Mouse (Mus musculus) intestine, embryonic 16.5 days (tissue): ENCODE measurements around the gene Zfhx3. TPM values are rescaled to one million over a fixed set of nuclear protein-coding genes. Genes with fewer than 3 reads are reported as not detected.

Source experiments
- ATAC-seq: fragments of 200-750 bp; cut with Nextera tagmentation; 2 replicates; pipeline ENCODE4 v1.8.0; 2017; ENCODE audit warnings: moderate TSS enrichment, moderate library complexity
- H3K27ac ChIP-seq: fragments of 300-500 bp; sonication (generic); 2 replicates; pipeline ENCODE4 v1.5.1; 2014; ENCODE audit warnings: mild to moderate bottlenecking, low read length
- H3K27me3 ChIP-seq: fragments of 300-500 bp; sonication (generic); replicated peaks from 2 replicates; pipeline ENCODE4 v1.6.1; 2014; ENCODE audit warnings: low read length, control low read depth, mixed read lengths; ENCODE audit not compliant: control insufficient read depth, insufficient read depth
- H3K36me3 ChIP-seq: fragments of 300-500 bp; sonication (generic); 2 replicates; pipeline ENCODE4 v1.6.1; 2014; ENCODE audit warnings: low read length, control low read depth; ENCODE audit not compliant: control insufficient read depth, insufficient read depth
- H3K4me1 ChIP-seq: fragments of 300-500 bp; sonication (generic); 2 replicates; pipeline ENCODE4 v1.6.1; 2014; ENCODE audit warnings: low read length, control low read depth, mixed read lengths; ENCODE audit not compliant: control insufficient read depth, insufficient read depth
- H3K4me2 ChIP-seq: fragments of 300-500 bp; sonication (generic); 2 replicates; pipeline ENCODE4 v1.6.1; 2014; ENCODE audit warnings: low read depth, low read length, control low read depth
- H3K4me3 ChIP-seq: fragments of 300-500 bp; sonication (generic); 2 replicates; pipeline ENCODE4 v1.5.1; 2014; ENCODE audit warnings: mild to moderate bottlenecking, low read length
- H3K9ac ChIP-seq: fragments of 300-500 bp; sonication (generic); 2 replicates; pipeline ENCODE4 v1.6.1; 2014; ENCODE audit warnings: low read depth, low read length
- H3K9me3 ChIP-seq: fragments of 300-500 bp; sonication (generic); 2 replicates; pipeline ENCODE4 v1.6.1; 2016; ENCODE audit warnings: low read length, control low read depth; ENCODE audit not compliant: control insufficient read depth
- WGBS: fragments of 180-500 bp; shearing (Covaris S2); extraction: QIAGEN DNeasy Blood & Tissue Kit; methylation state at CpG from one replicate; pipeline ENCODE4 v1.1.7; 2014; 5-methylcytosine and 5-hydroxymethylcytosine counted together
- polyA plus RNA-seq: library from polyadenylated mRNA; unstranded; fragments of >200 nt; fragmentation: Nextera tagmentation; extraction: Ambion mirVana; gene quantifications from 2 replicates; pipeline ENCODE4 v1.2.1, GENCODE M21; 2015

Gene Zfhx3
- polyA plus RNA-seq, 1 experiment from 2014 or later: 6.1 TPM

DNA sequence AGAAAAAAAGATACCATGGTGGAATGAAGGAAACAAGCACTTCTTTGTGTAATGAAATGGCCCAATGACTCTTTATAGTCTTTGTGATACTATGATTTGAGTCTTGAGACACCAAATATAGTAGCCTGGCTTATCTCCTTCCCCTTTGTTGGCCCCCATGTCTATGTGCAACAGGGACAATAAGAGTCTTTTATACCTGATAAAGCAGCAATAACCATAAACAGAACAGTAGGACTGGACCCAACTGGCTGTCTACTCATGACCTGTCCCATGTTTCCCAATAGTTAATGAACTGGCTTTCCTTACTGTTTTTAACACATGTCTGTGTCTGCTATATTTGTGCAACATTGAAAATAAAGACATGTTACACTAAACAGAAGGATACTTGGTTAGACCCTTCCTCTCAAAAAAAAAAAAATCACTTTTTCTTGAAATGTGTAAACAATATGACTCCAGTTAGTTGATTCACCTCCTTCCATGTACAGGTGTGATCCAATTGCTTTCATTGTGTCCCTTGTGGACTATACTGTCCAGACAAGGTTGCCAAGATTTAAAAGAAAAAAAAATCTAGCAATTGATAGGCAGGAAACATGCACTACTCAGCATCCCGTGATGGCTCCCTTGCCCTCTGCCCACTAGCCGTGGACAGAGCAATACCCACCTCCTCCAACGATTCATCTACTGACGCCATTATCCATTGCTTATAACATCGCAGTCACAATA lies 631.0 kb downstream of the Zfhx3 start:
- ATAC-seq: peak; percentile 97
- H3K27me3 ChIP-seq: no peaks in the 10 kb centered on the region
- no peak overlapping the region for H3K9ac ChIP-seq
- no peak overlapping the region for H3K4me3 ChIP-seq
- H3K36me3 ChIP-seq: no peaks in the 10 kb centered on the region
- no peaks in the 10 kb centered on the region for H3K9me3 ChIP-seq
- peaks cover 9% of the 10 kb centered on the region; the same call in 1 of the 2 replicates for H3K4me1 ChIP-seq
- WGBS: 81% methylated on average over 5 of the region's 5 CpGs
- no peak overlapping the region for H3K27ac ChIP-seq
- H3K4me2 ChIP-seq: no peak overlapping the region

GRCm38 (mm10) chr8:108574101-108574500 lies 631.7 kb downstream of the Zfhx3 start:
- no peaks in the 10 kb centered on the region for H3K27me3 ChIP-seq
- ATAC-seq: peak; percentile 14; the same call in 1 of the 2 replicates
- WGBS: 41% methylated on average over 7 of the region's 7 CpGs
- H3K4me1 ChIP-seq: peaks cover 11% of the 10 kb centered on the region; the same call in 1 of the 2 replicates
- H3K27ac ChIP-seq: no peak overlapping the region
- no peak overlapping the region for H3K9ac ChIP-seq
- H3K36me3 ChIP-seq: no peaks in the 10 kb centered on the region
- no peak overlapping the region for H3K4me2 ChIP-seq
- no peaks in the 10 kb centered on the region for H3K9me3 ChIP-seq
- no peak overlapping the region for H3K4me3 ChIP-seq

DNA sequence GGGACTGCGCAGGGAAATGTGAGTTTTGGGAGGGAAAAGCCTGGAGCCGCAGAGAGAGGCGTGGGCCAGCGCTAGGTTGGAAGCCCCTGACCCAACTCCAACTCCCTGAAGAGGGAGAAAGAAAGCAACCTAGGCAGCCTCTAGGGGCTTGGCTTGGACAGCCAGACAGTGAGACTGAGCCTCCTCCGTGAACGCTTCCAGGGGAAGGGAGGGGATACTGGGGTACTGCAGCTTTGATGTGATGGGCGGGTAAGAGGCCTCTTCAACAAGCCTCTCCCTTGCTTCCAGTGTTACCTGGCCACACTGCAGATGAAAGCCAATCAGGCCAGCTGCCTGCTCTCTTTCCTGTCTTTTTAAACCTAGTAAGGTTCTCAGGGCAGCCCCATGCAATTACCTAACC lies 635.1 kb downstream of the Zfhx3 start:
- Histone ChIP-seq H3K9ac (no peak overlapping the region), H3K36me3 (no peaks in the 10 kb centered on the region), H3K27ac (no peak overlapping the region), H3K4me1 (peaks cover 10% of the 10 kb centered on the region; the same call in 1 of the 2 replicates), H3K4me3 (no peak overlapping the region), H3K4me2 (no peak overlapping the region), H3K9me3 (no peaks in the 10 kb centered on the region), H3K27me3 (no peaks in the 10 kb centered on the region)
- ATAC-seq: no peak
- WGBS: 55% methylated on average over 7 of the region's 7 CpGs

DNA sequence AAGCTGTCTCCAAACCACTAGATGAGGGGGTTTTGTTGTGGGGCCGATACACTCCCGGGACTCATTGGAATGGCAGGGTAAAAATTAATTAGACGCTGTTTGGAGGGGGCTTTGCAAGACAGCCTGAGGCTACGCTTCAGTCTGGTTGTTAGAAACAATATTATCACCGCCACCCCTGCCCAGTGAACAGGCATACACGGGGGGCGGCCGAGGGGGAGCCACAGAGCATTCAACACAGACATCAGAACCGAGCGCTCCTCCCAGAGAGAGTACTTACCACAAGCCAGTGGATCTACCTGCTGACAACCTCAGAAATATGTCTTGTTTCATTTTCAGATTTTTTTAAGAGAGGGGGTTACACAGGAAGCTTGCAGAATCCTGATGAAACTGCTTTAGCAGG lies 635.9 kb downstream of the Zfhx3 start:
- Histone ChIP-seq H3K4me3 (no peak overlapping the region), H3K9me3 (no peaks in the 10 kb centered on the region), H3K4me1 (peaks cover 7% of the 10 kb centered on the region; the same call in 1 of the 2 replicates), H3K4me2 (no peak overlapping the region), H3K27me3 (no peaks in the 10 kb centered on the region), H3K9ac (no peak overlapping the region), H3K36me3 (no peaks in the 10 kb centered on the region), H3K27ac (no peak overlapping the region)
- no peak for ATAC-seq
- 71% methylated on average over 10 of the region's 10 CpGs for WGBS

- H3K27me3 ChIP-seq: no peaks in the 10 kb centered on the region
- no peak overlapping the region for H3K4me2 ChIP-seq
- H3K4me3 ChIP-seq: no peak overlapping the region
- no peaks in the 10 kb centered on the region for H3K9me3 ChIP-seq
- peaks cover 11% of the 10 kb centered on the region; the same call in 1 of the 2 replicates for H3K4me1 ChIP-seq
- no peak overlapping the region for H3K9ac ChIP-seq
- no peak overlapping the region for H3K27ac ChIP-seq
- 78% methylated on average over 9 of the region's 9 CpGs for WGBS
- no peak for ATAC-seq
- H3K36me3 ChIP-seq: no peaks in the 10 kb centered on the region
Measured at GRCm38 (mm10) chr8:108579808-108580207, 637.4 kb downstream of the Zfhx3 start.

DNA sequence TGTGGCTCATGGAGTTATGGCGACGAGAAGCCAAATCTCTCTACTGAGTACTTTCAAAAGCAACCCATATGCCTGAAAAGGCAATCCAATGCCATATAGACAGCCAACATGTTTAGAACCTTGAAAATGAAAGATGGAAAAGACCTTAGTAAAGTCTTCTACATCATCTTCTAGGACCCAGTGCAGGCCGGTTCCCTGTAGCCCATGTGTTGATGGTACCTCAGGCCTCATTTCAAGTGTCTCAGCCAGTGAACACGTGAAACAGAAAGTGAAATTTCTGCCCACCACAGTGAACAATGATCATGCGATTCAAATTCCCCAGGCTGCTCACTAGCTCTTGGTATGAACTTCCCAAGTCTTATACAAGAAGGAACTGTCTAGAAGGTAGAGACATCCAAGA lies 637.9 kb downstream of the Zfhx3 start:
- WGBS: 95% methylated on average over 5 of the region's 5 CpGs
- Histone ChIP-seq H3K36me3 (no peaks in the 10 kb centered on the region), H3K9ac (no peak overlapping the region), H3K4me3 (no peak overlapping the region), H3K9me3 (no peaks in the 10 kb centered on the region), H3K4me1 (peaks cover 11% of the 10 kb centered on the region; the same call in 1 of the 2 replicates), H3K27me3 (no peaks in the 10 kb centered on the region), H3K27ac (no peak overlapping the region), H3K4me2 (no peak overlapping the region)
- ATAC-seq: no peak

DNA sequence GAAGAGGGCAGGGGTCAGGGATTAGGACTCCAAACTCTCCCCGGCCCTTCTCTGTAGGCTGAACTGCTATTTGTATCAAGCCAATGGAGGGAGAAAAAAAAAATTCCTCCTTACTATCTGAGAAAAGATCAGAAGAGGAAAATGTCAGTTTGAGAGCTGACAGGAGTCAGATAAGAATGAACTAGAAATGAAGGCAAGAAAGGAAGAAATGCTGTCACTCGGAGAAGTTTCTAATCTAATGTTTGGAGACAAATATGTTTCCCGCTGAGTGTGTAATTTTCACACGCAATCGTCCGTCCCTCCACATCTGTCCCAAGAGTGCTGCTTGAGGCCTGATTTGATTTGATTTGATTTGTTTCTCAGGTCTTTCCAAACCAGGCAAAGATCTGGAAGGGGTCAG lies 639.1 kb downstream of the Zfhx3 start:
- Histone ChIP-seq H3K36me3 (no peaks in the 10 kb centered on the region), H3K4me2 (no peak overlapping the region), H3K9me3 (no peaks in the 10 kb centered on the region), H3K4me3 (no peak overlapping the region), H3K4me1 (peaks cover 11% of the 10 kb centered on the region; the same call in 1 of the 2 replicates), H3K27ac (no peak overlapping the region), H3K9ac (no peak overlapping the region), H3K27me3 (no peaks in the 10 kb centered on the region)
- WGBS: 82% methylated on average over 6 of the region's 6 CpGs
- ATAC-seq: no peak

- Histone ChIP-seq H3K9ac (no peak overlapping the region), H3K9me3 (no peaks in the 10 kb centered on the region), H3K36me3 (no peaks in the 10 kb centered on the region), H3K27ac (no peak overlapping the region), H3K4me3 (no peak overlapping the region), H3K4me2 (no peak overlapping the region), H3K4me1 (peaks cover 11% of the 10 kb centered on the region; the same call in 1 of the 2 replicates), H3K27me3 (no peaks in the 10 kb centered on the region)
- WGBS: 84% methylated on average over 3 of the region's 3 CpGs
- ATAC-seq: no peak
Measured at GRCm38 (mm10) chr8:108582251-108582650, 639.8 kb downstream of the Zfhx3 start.

- WGBS: 84% methylated on average over 4 of the region's 4 CpGs
- no peak for ATAC-seq
- H3K9me3 ChIP-seq: no peaks in the 10 kb centered on the region
- H3K4me3 ChIP-seq: no peak overlapping the region
- no peak overlapping the region for H3K27ac ChIP-seq
- H3K4me1 ChIP-seq: peaks cover 11% of the 10 kb centered on the region; the same call in 1 of the 2 replicates
- no peak overlapping the region for H3K4me2 ChIP-seq
- no peaks in the 10 kb centered on the region for H3K27me3 ChIP-seq
- H3K36me3 ChIP-seq: no peaks in the 10 kb centered on the region
- no peak overlapping the region for H3K9ac ChIP-seq
Measured at GRCm38 (mm10) chr8:108583261-108583660, 640.8 kb downstream of the Zfhx3 start.
